Mouse (Mus musculus): ENCODE measurements at regions not wholly inside any gene's neighbourhood (a gene's known extent, or its start where the extent isn't known, plus 50 kb on each side); places are given as distances from the start of the nearest gene placed in this dataset.

DNA sequence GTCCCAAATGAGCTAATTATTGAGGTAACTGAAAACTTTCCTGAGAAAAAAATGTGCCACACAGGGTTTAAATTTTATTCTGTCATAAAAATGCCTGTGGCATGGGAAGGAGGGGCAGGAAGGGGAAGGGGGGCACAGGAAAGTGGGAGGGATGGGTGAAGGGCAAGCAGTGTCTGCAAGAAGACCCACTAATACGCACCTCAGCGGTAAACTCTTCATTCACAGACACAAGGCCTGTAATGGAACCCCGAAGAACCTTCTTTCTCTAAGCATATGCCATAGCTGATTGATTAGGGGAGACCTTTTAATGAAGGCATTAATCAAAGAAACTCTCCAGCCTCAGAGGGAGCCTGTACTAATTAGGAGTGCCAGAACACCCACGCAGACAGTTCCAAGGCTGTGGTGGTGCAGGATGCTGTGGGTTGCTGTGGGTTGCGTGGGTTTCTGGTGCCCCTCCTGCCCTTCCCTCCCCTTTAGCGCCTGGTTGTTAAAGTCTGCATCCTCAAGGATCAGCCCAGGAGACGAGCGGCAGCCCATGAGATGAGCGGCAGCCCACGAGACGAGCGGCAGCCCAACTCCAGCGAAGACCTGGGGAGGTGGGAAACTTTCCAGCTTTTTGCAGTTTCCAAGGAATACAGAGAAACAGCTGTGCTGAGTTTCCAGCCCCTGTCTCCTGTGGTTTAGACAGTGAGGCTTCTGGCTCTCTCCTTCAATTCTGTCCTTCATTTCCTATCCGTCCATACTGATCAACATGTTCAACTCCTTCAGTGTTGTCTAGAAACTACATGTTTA lies 110.1 kb downstream of the Sst start:
- no peaks in the 10 kb centered on the region for H3K27me3 ChIP-seq (ENCODE audit: control insufficient read depth, insufficient read depth, insufficient read length)
- no peaks in the 10 kb centered on the region for H3K36me3 ChIP-seq (ENCODE audit: control insufficient read depth, insufficient read depth)
- no peak overlapping the region for H3K4me2 ChIP-seq (ENCODE audit: low read depth)
- no peak overlapping the region for H3ac ChIP-seq (ENCODE audit: control insufficient read depth, insufficient read length)
- TF ChIP-seq POLR2A (IDR thresholded peaks at IDR 0.05; ENCODE audit: insufficient read length, low read depth) (no peak), REST (IDR thresholded peaks at IDR 0.05; ENCODE audit: insufficient read depth, insufficient read length) (no peak), USF1 (IDR thresholded peaks at IDR 0.05; ENCODE audit: low read depth) (no peak), POLR2AphosphoS2 (IDR thresholded peaks at IDR 0.05; ENCODE audit: insufficient read length, low read depth) (no peak), TCF3 (IDR thresholded peaks at IDR 0.05; ENCODE audit: insufficient read length, low read depth) (no peak), CEBPB (IDR thresholded peaks at IDR 0.05; ENCODE audit: insufficient read depth, poor library complexity, severe bottlenecking) (no peak), MYOG (IDR thresholded peaks at IDR 0.05; ENCODE audit: control insufficient read depth in 1 of 3, insufficient read depth in 1 of 3, insufficient read length in 2 of 3, low read depth in 2 of 3) (no peak), MAX (IDR thresholded peaks at IDR 0.05; ENCODE audit: low read depth) (no peak), SRF (IDR thresholded peaks at IDR 0.05; ENCODE audit: control insufficient read depth, insufficient read length, low read depth) (no peak), MYOD1 (IDR thresholded peaks at IDR 0.05; ENCODE audit: control insufficient read depth in 1 of 3, insufficient read length in 2 of 3, low read depth in 2 of 3) (no peak), E2F4 (IDR thresholded peaks at IDR 0.05; ENCODE audit: insufficient read depth) (no peak), TCF12 (IDR thresholded peaks at IDR 0.05; ENCODE audit: insufficient read depth, poor library complexity, severe bottlenecking) (no peak)
- H3K79me2 ChIP-seq (ENCODE audit: control insufficient read depth, insufficient read depth): no peaks in the 10 kb centered on the region
- no peak overlapping the region for H3K4me3 ChIP-seq

GRCm38 (mm10) chr16:23777894-23778293 lies 112.9 kb downstream of the Sst start:
- no peaks in the 10 kb centered on the region for H3K79me2 ChIP-seq (ENCODE audit: control insufficient read depth, insufficient read depth)
- H3K4me3 ChIP-seq: no peak overlapping the region
- TF ChIP-seq MYOG (IDR thresholded peaks at IDR 0.05; ENCODE audit: control insufficient read depth in 1 of 3, insufficient read depth in 1 of 3, insufficient read length in 2 of 3, low read depth in 2 of 3) (no peak), POLR2AphosphoS2 (IDR thresholded peaks at IDR 0.05; ENCODE audit: insufficient read length, low read depth) (no peak), REST (IDR thresholded peaks at IDR 0.05; ENCODE audit: insufficient read depth, insufficient read length) (no peak), TCF12 (IDR thresholded peaks at IDR 0.05; ENCODE audit: insufficient read depth, poor library complexity, severe bottlenecking) (no peak)

DNA sequence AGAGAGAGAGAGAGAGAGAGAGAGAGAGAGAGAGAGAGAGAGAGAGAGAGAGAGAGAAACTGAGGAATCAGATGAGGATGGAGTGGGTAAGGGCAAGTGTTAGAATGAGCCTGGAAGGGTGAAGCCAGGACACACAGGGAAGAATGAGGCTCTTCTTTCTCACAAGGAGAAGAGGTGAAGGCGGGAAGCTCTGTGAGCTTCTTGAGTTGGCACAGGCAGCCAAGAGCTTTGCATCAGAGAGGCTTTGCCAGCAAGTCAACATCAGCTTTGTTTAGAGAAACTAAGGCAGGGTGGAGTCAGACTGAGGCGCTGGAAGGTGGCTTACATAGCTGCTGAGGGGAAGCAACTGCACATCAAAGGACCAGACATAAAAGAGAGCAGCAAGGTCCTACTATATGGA lies 113.7 kb downstream of the Sst start:
- no peaks in the 10 kb centered on the region for H3K79me2 ChIP-seq (ENCODE audit: control insufficient read depth, insufficient read depth)

More at GRCm38 (mm10) chr16:23777894-23778293, 112.9 kb downstream of the Sst start:
- no peak overlapping the region for H3ac ChIP-seq (ENCODE audit: control insufficient read depth, insufficient read length)
- no peaks in the 10 kb centered on the region for H3K36me3 ChIP-seq (ENCODE audit: control insufficient read depth, insufficient read depth)
- no peaks in the 10 kb centered on the region for H3K27me3 ChIP-seq (ENCODE audit: control insufficient read depth, insufficient read depth, insufficient read length)
- no peak overlapping the region for H3K4me2 ChIP-seq (ENCODE audit: low read depth)

GRCm38 (mm10) chr16:23776501-23776900 lies 114.3 kb downstream of the Sst start:
- Histone ChIP-seq H3K36me3 (ENCODE audit: control insufficient read depth, insufficient read depth) (no peaks in the 10 kb centered on the region), H3K4me2 (ENCODE audit: low read depth) (no peak overlapping the region), H3K79me2 (ENCODE audit: control insufficient read depth, insufficient read depth) (no peaks in the 10 kb centered on the region), H3K27me3 (ENCODE audit: control insufficient read depth, insufficient read depth, insufficient read length) (no peaks in the 10 kb centered on the region), H3K4me3 (no peak overlapping the region), H3ac (ENCODE audit: control insufficient read depth, insufficient read length) (no peak overlapping the region)
- no peak for TF ChIP-seq TCF12 (IDR thresholded peaks at IDR 0.05; ENCODE audit: insufficient read depth, poor library complexity, severe bottlenecking)
- no peak for TF ChIP-seq MYOD1 (IDR thresholded peaks at IDR 0.05; ENCODE audit: control insufficient read depth in 1 of 3, insufficient read length in 2 of 3, low read depth in 2 of 3)
- no peak for TF ChIP-seq MYOG (IDR thresholded peaks at IDR 0.05; ENCODE audit: control insufficient read depth in 1 of 3, insufficient read depth in 1 of 3, insufficient read length in 2 of 3, low read depth in 2 of 3)
- no peak for TF ChIP-seq TCF3 (IDR thresholded peaks at IDR 0.05; ENCODE audit: insufficient read length, low read depth)
- no peak for TF ChIP-seq USF1 (IDR thresholded peaks at IDR 0.05; ENCODE audit: low read depth)
- no peak for TF ChIP-seq REST (IDR thresholded peaks at IDR 0.05; ENCODE audit: insufficient read depth, insufficient read length)
- TF ChIP-seq CEBPB (IDR thresholded peaks at IDR 0.05; ENCODE audit: insufficient read depth, poor library complexity, severe bottlenecking): no peak
- TF ChIP-seq MAX (IDR thresholded peaks at IDR 0.05; ENCODE audit: low read depth): no peak
- TF ChIP-seq POLR2AphosphoS2 (IDR thresholded peaks at IDR 0.05; ENCODE audit: insufficient read length, low read depth): no peak
- no peak for TF ChIP-seq POLR2A (IDR thresholded peaks at IDR 0.05; ENCODE audit: insufficient read length, low read depth)
- TF ChIP-seq E2F4 (IDR thresholded peaks at IDR 0.05; ENCODE audit: insufficient read depth): no peak

More for the DNA sequence above, 113.7 kb downstream of the Sst start:
- no peaks in the 10 kb centered on the region for H3K27me3 ChIP-seq (ENCODE audit: control insufficient read depth, insufficient read depth, insufficient read length)
- H3ac ChIP-seq (ENCODE audit: control insufficient read depth, insufficient read length): no peak overlapping the region
- H3K36me3 ChIP-seq (ENCODE audit: control insufficient read depth, insufficient read depth): no peaks in the 10 kb centered on the region
- TF ChIP-seq POLR2A (IDR thresholded peaks at IDR 0.05; ENCODE audit: insufficient read length, low read depth): no peak
- no peak for TF ChIP-seq POLR2AphosphoS2 (IDR thresholded peaks at IDR 0.05; ENCODE audit: insufficient read length, low read depth)
- no peak for TF ChIP-seq CEBPB (IDR thresholded peaks at IDR 0.05; ENCODE audit: insufficient read depth, poor library complexity, severe bottlenecking)
- TF ChIP-seq SRF (IDR thresholded peaks at IDR 0.05; ENCODE audit: control insufficient read depth, insufficient read length, low read depth): no peak
- TF ChIP-seq MAX (IDR thresholded peaks at IDR 0.05; ENCODE audit: low read depth): no peak
- TF ChIP-seq MYOG (IDR thresholded peaks at IDR 0.05; ENCODE audit: control insufficient read depth in 1 of 3, insufficient read depth in 1 of 3, insufficient read length in 2 of 3, low read depth in 2 of 3): no peak
- TF ChIP-seq TCF3 (IDR thresholded peaks at IDR 0.05; ENCODE audit: insufficient read length, low read depth): no peak
- no peak for TF ChIP-seq MYOD1 (IDR thresholded peaks at IDR 0.05; ENCODE audit: control insufficient read depth in 1 of 3, insufficient read length in 2 of 3, low read depth in 2 of 3)
- TF ChIP-seq REST (IDR thresholded peaks at IDR 0.05; ENCODE audit: insufficient read depth, insufficient read length): no peak
- TF ChIP-seq E2F4 (IDR thresholded peaks at IDR 0.05; ENCODE audit: insufficient read depth): no peak
- TF ChIP-seq TCF12 (IDR thresholded peaks at IDR 0.05; ENCODE audit: insufficient read depth, poor library complexity, severe bottlenecking): no peak
- no peak for TF ChIP-seq USF1 (IDR thresholded peaks at IDR 0.05; ENCODE audit: low read depth)
- no peak overlapping the region for H3K4me3 ChIP-seq
- H3K4me2 ChIP-seq (ENCODE audit: low read depth): no peak overlapping the region
